Comparison of ENCODE assay signal across 8 mouse cellular contexts in the genomic region with DNA sequence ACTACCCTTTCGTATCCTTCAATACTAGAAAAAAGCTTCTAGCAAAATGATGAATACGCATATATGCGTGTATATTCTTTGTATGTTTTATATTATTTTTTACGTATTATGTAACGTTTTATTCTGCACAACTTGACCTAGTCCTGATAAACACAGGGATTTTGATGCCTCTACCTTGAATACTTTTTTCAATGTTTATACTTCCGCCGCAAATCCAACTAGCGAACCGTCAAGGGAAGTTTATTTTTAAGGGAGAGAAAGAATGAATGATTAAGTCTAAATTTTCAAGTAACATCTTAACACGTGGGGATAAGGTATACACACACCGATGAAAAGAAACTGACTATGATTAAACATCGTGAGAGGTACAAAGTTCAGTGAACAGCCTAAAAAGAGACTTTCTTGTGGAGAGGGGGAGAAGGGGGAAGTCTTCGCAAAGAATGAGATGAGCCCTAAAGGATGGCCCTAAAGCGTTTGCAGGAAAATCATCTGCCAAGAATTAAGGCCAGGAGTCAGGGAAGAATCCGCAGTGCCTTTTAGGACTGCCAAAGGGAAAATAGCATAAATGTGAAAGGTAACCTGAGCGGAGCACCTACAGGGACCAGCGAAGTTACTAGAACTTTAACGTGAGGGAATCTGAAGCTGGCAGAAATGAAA. TPM values are rescaled to one million over a fixed set of nuclear protein-coding genes. Genes with fewer than 3 reads are reported as not detected.
DNase-seq lines count a peak whose midpoint lies in the region; ATAC-seq and TF ChIP-seq lines count a peak whose summit lies in the region.

No protein-coding gene starts in this region.

- no peak for ATAC-seq in embryonic facial prominence, embryonic 14.5 days (ENCODE audit: low read depth)
- ATAC-seq in intestine, embryonic 15.5 days: no peak
- no peak for ATAC-seq in neural tube, embryonic 12.5 days (ENCODE audit: low FRiP score, low read depth)

- intact Hi-C loops in left cerebral cortex, adult 2 months (cut with DNase I): loop anchor here (2.0 kb wide), 1 partner anchor 16 kb away; a partner anchor contains a TSS
- intact Hi-C loops in left cerebral cortex, postnatal 4 days (cut with DNase I): no loop called here

- no peak for TF ChIP-seq CTCF in left cerebral cortex, adult 2 months (IDR thresholded peaks at IDR 0.05)

- H3K9ac ChIP-seq in embryonic facial prominence, embryonic 14.5 days (ENCODE audit: low read depth, low read length): peak overlapping the region; percentile 87; the same call in 1 of the 2 replicates
- H3K9ac ChIP-seq in intestine, embryonic 15.5 days: no peak overlapping the region
- no peak overlapping the region for H3K9ac ChIP-seq in neural tube, embryonic 12.5 days

- peak overlapping the region; percentile 77 for H3K4me2 ChIP-seq in embryonic facial prominence, embryonic 14.5 days (ENCODE audit: low read depth, low read length)
- H3K4me2 ChIP-seq in intestine, embryonic 15.5 days (replicated peaks): peak overlapping the region; percentile 78
- H3K4me2 ChIP-seq in neural tube, embryonic 12.5 days (replicated peaks): peak overlapping the region; percentile 96; the same call in 1 of the 2 replicates

- H3K9me3 ChIP-seq in embryonic facial prominence, embryonic 14.5 days (ENCODE audit: control insufficient read depth, low read length): no peaks in the 10 kb centered on the region
- H3K9me3 ChIP-seq in intestine, embryonic 15.5 days: no peaks in the 10 kb centered on the region
- H3K9me3 ChIP-seq in neural tube, embryonic 12.5 days: no peaks in the 10 kb centered on the region

- H3K4me1 ChIP-seq in embryonic facial prominence, embryonic 14.5 days (ENCODE audit: control insufficient read depth, insufficient read depth, low read length): peaks cover 10% of the 10 kb centered on the region; the same call in 1 of the 2 replicates
- H3K4me1 ChIP-seq in intestine, embryonic 15.5 days (replicated peaks): 0 out of 2 replicates have a peak, but pooled peaks cover 11% of the 10 kb centered on the region
- H3K4me1 ChIP-seq in neural tube, embryonic 12.5 days: peaks cover 14% of the 10 kb centered on the region

- H3K36me3 ChIP-seq in embryonic facial prominence, embryonic 14.5 days (ENCODE audit: control insufficient read depth, insufficient read depth, low read length): peaks cover 10% of the 10 kb centered on the region
- peaks cover 3% of the 10 kb centered on the region; the same call in 1 of the 2 replicates for H3K36me3 ChIP-seq in intestine, embryonic 15.5 days
- peaks cover 6% of the 10 kb centered on the region for H3K36me3 ChIP-seq in neural tube, embryonic 12.5 days

- no peak overlapping the region for H3K27ac ChIP-seq in left cerebral cortex, adult 2 months
- H3K27ac ChIP-seq in embryonic facial prominence, embryonic 14.5 days (replicated peaks; ENCODE audit: low read depth, low read length): peak overlapping the region; percentile 91; the same call in 1 of the 2 replicates
- H3K27ac ChIP-seq in intestine, embryonic 15.5 days: peak overlapping the region; percentile 48; the same call in 1 of the 2 replicates
- H3K27ac ChIP-seq in neural tube, embryonic 12.5 days: no peak overlapping the region

- WGBS in embryonic facial prominence, embryonic 14.5 days: 29% methylated on average over 18 of the region's 18 CpGs
- 27% methylated on average over 18 of the region's 18 CpGs for WGBS in intestine, embryonic 15.5 days
- WGBS in neural tube, embryonic 12.5 days: 44% methylated on average over 18 of the region's 18 CpGs

- H3K27me3 ChIP-seq in embryonic facial prominence, embryonic 14.5 days (replicated peaks; ENCODE audit: control insufficient read depth, insufficient read depth, low read length): no peaks in the 10 kb centered on the region
- H3K27me3 ChIP-seq in intestine, embryonic 15.5 days (replicated peaks): no peaks in the 10 kb centered on the region
- 0 out of 2 replicates have a peak, but pooled peaks cover 6% of the 10 kb centered on the region for H3K27me3 ChIP-seq in neural tube, embryonic 12.5 days (replicated peaks)

- DNase-seq in left cerebral cortex, adult 2 months (ENCODE audit: extremely low spot score in 1 of 2, low spot score in 2 of 2): no peak
- no peak for DNase-seq in left cerebral cortex, postnatal 4 days
- no peak for DNase-seq in embryonic facial prominence, embryonic 14.5 days (ENCODE audit: low spot score)
- no peak for DNase-seq in adrenal gland, postnatal 10 days
- DNase-seq in cerebellum, postnatal 4 days (ENCODE audit: low spot score in 2 of 2): no peak
- no peak for DNase-seq in MN1 (ENCODE audit: low spot score)

- peak overlapping the region; percentile 100 for H3K4me3 ChIP-seq in left cerebral cortex, adult 2 months
- H3K4me3 ChIP-seq in embryonic facial prominence, embryonic 14.5 days (ENCODE audit: low read depth, low read length): peak overlapping the region; percentile 90
- peak overlapping the region; percentile 93 for H3K4me3 ChIP-seq in intestine, embryonic 15.5 days (replicated peaks)
- no peak overlapping the region for H3K4me3 ChIP-seq in neural tube, embryonic 12.5 days

RNA-seq across cellular contexts. Expression of a gene that starts 15.8 kb away (rescaled TPM):
- total RNA-seq in left cerebral cortex, adult 2 months (2021): 1 to 10 TPM; 4.8 to 5.3 TPM
- 1 to 10 TPM; 2.3 to 2.5 TPM for total RNA-seq in left cerebral cortex, postnatal 4 days (2021)
- polyA plus RNA-seq in embryonic facial prominence, embryonic 14.5 days (2014; fragmentation: Nextera tagmentation; extraction: Ambion mirVana): 4.5 and 5.5 TPM in 2 replicates
- polyA plus RNA-seq in intestine, embryonic 15.5 days (2015; fragmentation: Nextera tagmentation; extraction: Ambion mirVana): 8.7 and 8.8 TPM in 2 replicates
- 1.7 and 2.3 TPM in 2 replicates for polyA plus RNA-seq in neural tube, embryonic 12.5 days (2016; fragmentation: Nextera tagmentation; extraction: Ambion mirVana)
- 1 to 10 TPM; 8.0 to 8.9 TPM for total RNA-seq in adrenal gland, postnatal 10 days (2021)

Comparison
In these comparisons a context has a peak if more than half of its experiments do, and no peak if none do; other contexts are left out.
1. H3K27ac ChIP-seq: peak in embryonic facial prominence, embryonic 14.5 days (single experiment) and intestine, embryonic 15.5 days (single experiment); none in left cerebral cortex, adult 2 months (single experiment) and neural tube, embryonic 12.5 days (single experiment).
2. Peak in every context shown above with its lines, with median percentiles within 50 percentile points of each other: H3K4me2 ChIP-seq.